Mouse (Mus musculus) cerebellum, postnatal 4 days (tissue): ENCODE results near the gene Gtpbp3.
A peak's percentile ranks its signal among the peaks of the same experiment; 100 is the strongest.

Experiments
- DNase-seq, 2 experiments: peaks; one replicate each; pipeline ENCODE4 v3.0.0; 2022; ENCODE audit warnings: low spot score in 2 of 2, mixed read lengths in 1 of 2

The Gtpbp3 gene

GRCm38 (mm10) chr8:71469411-71469810, 18.5 kb upstream of the Gtpbp3 start:
- DNase-seq = peak in 1 of 2 experiments; percentile 67

- DNase-seq = no peak
Observed at GRCm38 (mm10) chr8:71470146-71470912, 17.6 kb upstream of the Gtpbp3 start.

- no peak for DNase-seq
Observed at GRCm38 (mm10) chr8:71470913-71471255, 17.0 kb upstream of the Gtpbp3 start.

- no peak for DNase-seq
Observed at GRCm38 (mm10) chr8:71471861-71472260, 16.0 kb upstream of the Gtpbp3 start.

- no peak for DNase-seq
Observed at GRCm38 (mm10) chr8:71472601-71473386, 15.1 kb upstream of the Gtpbp3 start.

GRCm38 (mm10) chr8:71474344-71474743, 13.6 kb upstream of the Gtpbp3 start:
- DNase-seq = no peak

GRCm38 (mm10) chr8:71474785-71475701, 12.9 kb upstream of the Gtpbp3 start:
- no peak for DNase-seq

GRCm38 (mm10) chr8:71475702-71476075, 12.2 kb upstream of the Gtpbp3 start:
- DNase-seq = no peak

GRCm38 (mm10) chr8:71476099-71476940, 11.6 kb upstream of the Gtpbp3 start:
- DNase-seq = peak; percentile 64 to 85

GRCm38 (mm10) chr8:71477196-71477845, 10.6 kb upstream of the Gtpbp3 start:
- DNase-seq = peak in 1 of 2 experiments; percentile 65

- DNase-seq = no peak
Observed at GRCm38 (mm10) chr8:71478943-71479342, 9.0 kb upstream of the Gtpbp3 start.

- no peak for DNase-seq
Observed at GRCm38 (mm10) chr8:71483932-71484331, 4.0 kb upstream of the Gtpbp3 start.

GRCm38 (mm10) chr8:71484736-71485135, 3.2 kb upstream of the Gtpbp3 start:
- no peak for DNase-seq

- peak; percentile 70 to 81 for DNase-seq
Observed at GRCm38 (mm10) chr8:71485142-71486135, 2.5 kb upstream of the Gtpbp3 start, which contains the start of gene Ano8. Gene Ano8, minus strand, starts transcription at chr8:71485963.

- no peak for DNase-seq
Observed at GRCm38 (mm10) chr8:71486136-71486529, 1.8 kb upstream of the Gtpbp3 start.

- DNase-seq = peak; percentile 62 to 84
Observed at GRCm38 (mm10) chr8:71488454-71488853, 551 bp downstream of the Gtpbp3 start.

GRCm38 (mm10) chr8:71495039-71495438, 7.1 kb downstream of the Gtpbp3 start:
- peak; percentile 66 to 79 for DNase-seq

GRCm38 (mm10) chr8:71495811-71496210, 7.9 kb downstream of the Gtpbp3 start:
- DNase-seq = no peak

GRCm38 (mm10) chr8:71496481-71496880, 8.6 kb downstream of the Gtpbp3 start:
- peak; percentile 53 to 60 for DNase-seq
